Mouse (Mus musculus): ENCODE data around the gene Hist1h1d. TPM values are rescaled to one million over a fixed set of nuclear protein-coding genes. Genes with fewer than 3 reads are reported as not detected.
"Not testable (repeated sequence)": the region's sequence is repeated elsewhere in the genome, so short reads cannot be mapped to it uniquely, and the experiment has no call there.

Hist1h1d gene
- polyA plus RNA-seq, 1 experiment from 2014 or later, result 0.17 TPM

GRCm38 (mm10) chr13:23534368-23535131 lies 18.5 kb upstream of the Hist1h1d start:
- Histone ChIP-seq H3K27ac (peak overlapping the region; percentile 71), H3K4me3 (replicated peaks; ENCODE audit: low read length) (peak overlapping the region; percentile 35), H3K4me1 (replicated peaks; ENCODE audit: control insufficient read depth, insufficient read depth, low read length) (peaks cover 27% of the 10 kb centered on the region), H3K4me2 (replicated peaks) (peak overlapping the region; percentile 55), H3K9me3 (ENCODE audit: control insufficient read depth, low read length) (no peaks in the 10 kb centered on the region), H3K27me3 (ENCODE audit: control insufficient read depth, insufficient read depth, low read length) (no peaks in the 10 kb centered on the region), H3K9ac (peak overlapping the region; percentile 36), H3K36me3 (replicated peaks; ENCODE audit: control insufficient read depth, insufficient read depth) (no peaks in the 10 kb centered on the region)
- ATAC-seq (ENCODE audit: low FRiP score) (no peak), DNase-seq (ENCODE audit: low spot score) (no peak)
- under 1% methylated on average over 15 of the region's 15 CpGs for WGBS

- Histone ChIP-seq H3K4me2 (replicated peaks) (peak within 1 kb of the TSS; percentile 55), H3K27ac (peak within 1 kb of the TSS; percentile 71), H3K9ac (peak within 1 kb of the TSS; percentile 36), H3K4me3 (replicated peaks; ENCODE audit: low read length) (peak within 1 kb of the TSS; percentile 35), H3K4me1 (replicated peaks; ENCODE audit: control insufficient read depth, insufficient read depth, low read length) (peaks cover 22% of the 10 kb centered on the region)
- H3K9me3 ChIP-seq (ENCODE audit: control insufficient read depth, low read length); H3K36me3 ChIP-seq (replicated peaks; ENCODE audit: control insufficient read depth, insufficient read depth); H3K27me3 ChIP-seq (ENCODE audit: control insufficient read depth, insufficient read depth, low read length): not testable (repeated sequence)
- WGBS, result under 1% methylated on average over 36 of the region's 62 CpGs
- ATAC-seq (ENCODE audit: low FRiP score) (peak; percentile 92), DNase-seq (ENCODE audit: low spot score) (peak; percentile 95)
Measured at GRCm38 (mm10) chr13:23535137-23536075, 17.7 kb upstream of the Hist1h1d start, which contains the start of gene Hist1h3g. TSS of gene Hist1h3g (plus strand) at chr13:23535422.

DNA sequence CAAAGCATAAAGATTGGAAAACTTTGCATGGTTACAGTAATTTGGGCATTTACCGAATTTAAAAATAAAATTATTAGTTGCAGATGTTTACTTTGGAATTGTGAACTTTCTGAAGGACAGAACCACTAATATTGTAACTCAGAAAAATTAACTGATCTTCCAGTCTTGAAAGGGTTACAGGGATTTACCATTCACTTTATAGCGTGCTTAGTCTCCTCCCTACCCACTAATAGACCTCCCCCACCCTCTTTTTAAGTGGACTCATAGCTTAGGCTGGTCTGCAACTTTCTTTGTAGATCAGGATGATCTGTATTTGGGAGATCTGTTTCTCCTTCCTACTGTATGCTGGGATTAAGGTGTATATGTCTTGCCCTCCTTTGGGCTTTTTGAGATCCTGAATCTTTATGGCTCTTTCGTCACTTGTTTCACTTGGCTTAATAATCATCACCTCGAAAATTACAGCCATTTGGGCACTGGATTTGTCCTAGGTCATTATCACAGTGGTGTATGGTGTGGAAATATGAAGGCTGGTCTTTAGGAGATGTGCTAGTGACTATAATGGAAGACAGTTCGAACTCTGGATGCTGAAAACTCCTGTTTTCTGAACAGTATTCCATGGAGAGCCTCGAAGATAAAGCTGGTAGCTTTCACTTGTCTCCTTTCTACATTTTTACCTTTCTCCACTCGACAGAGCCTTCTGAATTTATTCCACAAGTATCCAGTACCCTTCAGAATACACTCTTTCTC lies 16.8 kb upstream of the Hist1h1d start:
- H3K4me1 ChIP-seq (replicated peaks; ENCODE audit: control insufficient read depth, insufficient read depth, low read length), result peaks cover 22% of the 10 kb centered on the region
- peak overlapping the region; percentile 35 for H3K4me3 ChIP-seq (replicated peaks; ENCODE audit: low read length)
- ATAC-seq (ENCODE audit: low FRiP score), result no peak
- H3K27me3 ChIP-seq (ENCODE audit: control insufficient read depth, insufficient read depth, low read length), result no peaks in the 10 kb centered on the region
- no peak overlapping the region for H3K9ac ChIP-seq
- no peak for DNase-seq (ENCODE audit: low spot score)
- H3K9me3 ChIP-seq (ENCODE audit: control insufficient read depth, low read length), result no peaks in the 10 kb centered on the region
- 26% methylated on average over 7 of the region's 7 CpGs for WGBS
- H3K36me3 ChIP-seq (replicated peaks; ENCODE audit: control insufficient read depth, insufficient read depth), result no peaks in the 10 kb centered on the region
- no peak overlapping the region for H3K27ac ChIP-seq
- H3K4me2 ChIP-seq (replicated peaks), result peak overlapping the region; percentile 55

DNA sequence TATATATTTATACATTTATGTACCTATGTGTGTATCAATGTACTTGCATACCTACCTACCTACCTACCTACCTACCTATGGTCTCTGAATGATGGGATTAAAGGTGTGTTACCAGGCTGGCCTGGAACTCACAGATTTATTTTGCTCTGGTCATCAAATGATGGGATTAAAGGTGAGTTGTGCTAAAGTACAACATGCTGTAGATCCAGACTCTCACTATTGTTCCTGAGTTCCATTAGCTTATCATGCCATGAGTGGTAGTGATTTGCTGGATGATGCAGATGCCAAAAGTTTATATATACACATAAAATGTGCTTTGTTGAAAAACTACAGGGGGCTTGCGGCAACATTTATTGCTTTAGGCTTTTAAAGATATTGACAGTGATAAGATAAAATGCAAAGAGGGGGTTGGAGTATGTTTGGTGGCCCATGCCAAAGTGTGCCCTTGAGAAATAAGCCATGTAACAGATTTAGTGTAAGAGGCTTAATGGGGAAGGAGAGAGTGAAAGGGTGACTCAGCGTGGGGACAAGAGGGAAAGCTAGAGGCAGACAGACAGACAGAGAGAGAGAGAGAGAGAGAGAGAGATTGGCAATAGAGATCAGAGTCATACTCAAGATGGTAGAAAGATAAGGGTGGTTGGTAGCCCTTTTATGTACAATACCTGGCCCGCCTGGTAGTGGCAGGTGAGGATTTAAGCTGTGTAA lies 15.9 kb upstream of the Hist1h1d start:
- H3K36me3 ChIP-seq (replicated peaks; ENCODE audit: control insufficient read depth, insufficient read depth), result no peaks in the 10 kb centered on the region
- H3K9me3 ChIP-seq (ENCODE audit: control insufficient read depth, low read length), result no peaks in the 10 kb centered on the region
- DNase-seq (ENCODE audit: low spot score) (no peak), ATAC-seq (ENCODE audit: low FRiP score) (no peak)
- no peak overlapping the region for H3K9ac ChIP-seq
- H3K4me2 ChIP-seq (replicated peaks), result peak overlapping the region; percentile 55
- H3K4me3 ChIP-seq (replicated peaks; ENCODE audit: low read length), result no peak overlapping the region
- H3K4me1 ChIP-seq (replicated peaks; ENCODE audit: control insufficient read depth, insufficient read depth, low read length), result peaks cover 19% of the 10 kb centered on the region
- WGBS, result 79% methylated on average over 3 of the region's 3 CpGs
- H3K27me3 ChIP-seq (ENCODE audit: control insufficient read depth, insufficient read depth, low read length), result no peaks in the 10 kb centered on the region
- no peak overlapping the region for H3K27ac ChIP-seq

- H3K36me3 ChIP-seq (replicated peaks; ENCODE audit: control insufficient read depth, insufficient read depth), result no peaks in the 10 kb centered on the region
- no peak for DNase-seq (ENCODE audit: low spot score)
Measured at GRCm38 (mm10) chr13:23538249-23538648, 14.8 kb upstream of the Hist1h1d start.

GRCm38 (mm10) chr13:23539821-23540220 lies 13.2 kb upstream of the Hist1h1d start:
- H3K27ac ChIP-seq; H3K27me3 ChIP-seq (ENCODE audit: control insufficient read depth, insufficient read depth, low read length); H3K4me2 ChIP-seq (replicated peaks); H3K9ac ChIP-seq; ATAC-seq (ENCODE audit: low FRiP score); H3K9me3 ChIP-seq (ENCODE audit: control insufficient read depth, low read length); H3K4me1 ChIP-seq (replicated peaks; ENCODE audit: control insufficient read depth, insufficient read depth, low read length); H3K4me3 ChIP-seq (replicated peaks; ENCODE audit: low read length); DNase-seq (ENCODE audit: low spot score); H3K36me3 ChIP-seq (replicated peaks; ENCODE audit: control insufficient read depth, insufficient read depth): not testable (repeated sequence)
- WGBS, result 78% methylated on average over 1 of the region's 1 CpGs

More at GRCm38 (mm10) chr13:23538249-23538648, 14.8 kb upstream of the Hist1h1d start:
- H3K4me3 ChIP-seq (replicated peaks; ENCODE audit: low read length), result no peak overlapping the region
- no peak overlapping the region for H3K27ac ChIP-seq
- H3K9me3 ChIP-seq (ENCODE audit: control insufficient read depth, low read length), result no peaks in the 10 kb centered on the region
- no peaks in the 10 kb centered on the region for H3K27me3 ChIP-seq (ENCODE audit: control insufficient read depth, insufficient read depth, low read length)
- 77% methylated on average over 5 of the region's 5 CpGs for WGBS
- peaks cover 11% of the 10 kb centered on the region for H3K4me1 ChIP-seq (replicated peaks; ENCODE audit: control insufficient read depth, insufficient read depth, low read length)
- no peak overlapping the region for H3K4me2 ChIP-seq (replicated peaks)
- ATAC-seq (ENCODE audit: low FRiP score), result no peak
- no peak overlapping the region for H3K9ac ChIP-seq

DNA sequence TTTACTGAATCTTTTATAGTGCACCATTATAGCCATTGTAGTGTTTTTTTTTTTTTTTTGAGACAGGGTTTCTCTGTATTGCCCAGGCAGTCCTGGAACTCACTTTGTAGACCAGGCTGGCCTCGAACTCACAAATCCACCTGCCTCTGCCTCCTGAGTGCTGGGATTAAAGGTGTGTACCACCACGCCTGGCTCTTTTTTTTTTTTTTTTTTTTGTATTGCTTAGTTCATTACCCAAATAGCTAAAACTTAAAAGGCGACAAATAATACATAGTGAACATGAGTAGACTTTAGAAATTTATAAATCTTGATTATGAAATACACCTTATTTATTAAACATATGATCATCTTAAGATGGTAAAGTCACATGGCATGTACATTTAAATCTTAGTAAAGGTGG lies 11.6 kb upstream of the Hist1h1d start:
- H3K4me1 ChIP-seq (replicated peaks; ENCODE audit: control insufficient read depth, insufficient read depth, low read length), result 0 out of 2 replicates have a peak, but pooled peaks cover 6% of the 10 kb centered on the region
- H3K27me3 ChIP-seq (ENCODE audit: control insufficient read depth, insufficient read depth, low read length), result no peaks in the 10 kb centered on the region
- no peak overlapping the region for H3K4me2 ChIP-seq (replicated peaks)
- H3K9ac ChIP-seq, result no peak overlapping the region
- H3K4me3 ChIP-seq (replicated peaks; ENCODE audit: low read length), result no peak overlapping the region
- no peaks in the 10 kb centered on the region for H3K36me3 ChIP-seq (replicated peaks; ENCODE audit: control insufficient read depth, insufficient read depth)
- WGBS, result 87% methylated on average over 3 of the region's 3 CpGs
- H3K27ac ChIP-seq, result no peak overlapping the region
- H3K9me3 ChIP-seq (ENCODE audit: control insufficient read depth, low read length), result no peaks in the 10 kb centered on the region
- DNase-seq (ENCODE audit: low spot score), result no peak
- no peak for ATAC-seq (ENCODE audit: low FRiP score)

GRCm38 (mm10) chr13:23542225-23542980 lies 10.7 kb upstream of the Hist1h1d start:
- H3K9ac ChIP-seq, result peak overlapping the region; percentile 56
- not testable (repeated sequence) for H3K36me3 ChIP-seq (replicated peaks; ENCODE audit: control insufficient read depth, insufficient read depth); H3K27me3 ChIP-seq (ENCODE audit: control insufficient read depth, insufficient read depth, low read length); ATAC-seq (ENCODE audit: low FRiP score); H3K4me1 ChIP-seq (replicated peaks; ENCODE audit: control insufficient read depth, insufficient read depth, low read length); H3K9me3 ChIP-seq (ENCODE audit: control insufficient read depth, low read length); H3K27ac ChIP-seq; DNase-seq (ENCODE audit: low spot score)
- H3K4me3 ChIP-seq (replicated peaks; ENCODE audit: low read length), result peak overlapping the region; percentile 44
- 6% methylated on average over 3 of the region's 3 CpGs for WGBS
- H3K4me2 ChIP-seq (replicated peaks), result peak overlapping the region; percentile 82

Measured in hindbrain, embryonic 14.5 days (tissue).